Mouse (Mus musculus) liver, embryonic 14.5 days (tissue): ENCODE data around the gene Rnf167. TPM values are rescaled to one million over a fixed set of nuclear protein-coding genes. Genes with fewer than 3 reads are reported as not detected.
A peak's percentile ranks its signal among the peaks of the same experiment; 100 is the strongest.

ENCODE experiments used
- ATAC-seq: fragments of 200-750 bp; cut with Nextera tagmentation; 2 replicates; pipeline ENCODE4 v1.8.0; 2017; ENCODE audit warnings: moderate number of reproducible peaks, mild to moderate bottlenecking, moderate library complexity; ENCODE audit not compliant: insufficient read depth
- DNase-seq, 3 experiments: peaks; one replicate each; pipeline ENCODE4 v3.0.0-alpha.2; 2012 to 2013; ENCODE audit warnings: low read depth in 3 of 3, low spot score in 3 of 3
- H3K27ac ChIP-seq: fragments of 300-500 bp; sonication (generic); 2 replicates; pipeline ENCODE4 v1.5.1; 2014; ENCODE audit warnings: moderate library complexity, mild to moderate bottlenecking, control low read depth, inconsistent platforms
- H3K27me3 ChIP-seq: fragments of 300-500 bp; sonication (generic); 2 replicates; pipeline ENCODE4 v1.6.1; 2014; ENCODE audit warnings: mild to moderate bottlenecking, low read length, moderate library complexity; ENCODE audit not compliant: control insufficient read depth, insufficient read depth
- H3K36me3 ChIP-seq: fragments of 300-500 bp; sonication (generic); replicated peaks from 2 replicates; pipeline ENCODE4 v1.6.1; 2014; ENCODE audit warnings: low read depth; ENCODE audit not compliant: control insufficient read depth, insufficient read depth
- H3K4me1 ChIP-seq, 2 experiments: fragments of 200-500 bp in 1 of 2; fragments of 300-500 bp in 1 of 2; sonication (generic) in 1 of 2; replicated peaks; 2 replicates each; pipeline ENCODE4 v1.6.1; 2012 to 2014; ENCODE audit warnings: antibody characterized with exemption in 1 of 2, inconsistent platforms in 1 of 2, low read length in 1 of 2; ENCODE audit not compliant: control insufficient read depth in 2 of 2, insufficient read depth in 2 of 2
- H3K4me2 ChIP-seq: fragments of 300-500 bp; sonication (generic); 2 replicates; pipeline ENCODE4 v1.6.1; 2014; ENCODE audit warnings: low read depth, mild to moderate bottlenecking, control low read depth, moderate library complexity
- H3K4me3 ChIP-seq, 2 experiments: fragments of 200-500 bp in 1 of 2; fragments of 300-500 bp in 1 of 2; sonication (generic) in 1 of 2; 2 replicates each; pipeline ENCODE4 v1.5.1; 2012 to 2014; ENCODE audit warnings: low read depth in 2 of 2, low read length in 2 of 2, mild to moderate bottlenecking in 2 of 2, control low read depth in 1 of 2, inconsistent platforms in 1 of 2, moderate library complexity in 1 of 2; ENCODE audit not compliant: insufficient read depth in 1 of 2
- H3K9ac ChIP-seq: fragments of 300-500 bp; sonication (generic); replicated peaks from 2 replicates; pipeline ENCODE4 v1.6.1; 2014; ENCODE audit warnings: mild to moderate bottlenecking, control low read depth, moderate library complexity
- H3K9me3 ChIP-seq: fragments of 300-500 bp; sonication (generic); 2 replicates; pipeline ENCODE4 v1.6.1; 2016; ENCODE audit warnings: low read length, mixed read lengths; ENCODE audit not compliant: control insufficient read depth
- CTCF ChIP-seq: IDR thresholded peaks from 2 replicates; pipeline ENCODE4 v1.5.1; 2016; ENCODE audit warnings: antibody characterized with exemption, low read depth, control low read depth
- EP300 ChIP-seq: IDR thresholded peaks from 2 replicates; pipeline ENCODE4 v1.6.1; 2016; ENCODE audit warnings: antibody characterized with exemption, low read depth
- WGBS: fragments of 180-500 bp; shearing (Covaris S2); extraction: QIAGEN DNeasy Blood & Tissue Kit; methylation state at CpG from one replicate; pipeline ENCODE4 v1.1.7; 2014; ENCODE audit not compliant: insufficient replicate concordance; 5-methylcytosine and 5-hydroxymethylcytosine counted together
- polyA plus RNA-seq, 2 experiments: library from polyadenylated mRNA; depleted of rRNA in 1 of 2; stranded (reverse) in 1 of 2; unstranded in 1 of 2; fragments of >200 nt; fragmentation: Nextera tagmentation in 1 of 2; extraction: Ambion mirVana in 1 of 2; gene quantifications; 2 replicates each; pipeline versions ENCODE4 v1.2.1 to v1.2.3; 2012 to 2014

The Rnf167 gene
- polyA plus RNA-seq, 2 experiments: 47.7 to 56.0 TPM

GRCm38 (mm10) chr11:70656964-70657363 is 9.9 kb downstream of the Rnf167 start, which contains the start of gene Eno3:
TSS of gene Eno3 (plus strand) at chr11:70657202.
- Histone ChIP-seq H3K4me1 (peaks cover 23 to 25% of the 10 kb centered on the region in 2 experiments), H3K27ac (peak within 1 kb of the TSS; percentile 91), H3K27me3 (no peaks in the 10 kb centered on the region; the same call in 1 of the 2 replicates), H3K4me3 (peak within 1 kb of the TSS; percentile 21 to 97), H3K36me3 (peaks cover 10% of the 10 kb centered on the region), H3K9me3 (no peaks in the 10 kb centered on the region), H3K4me2 (peak within 1 kb of the TSS; percentile 85), H3K9ac (peak within 1 kb of the TSS; percentile 99)
- DNase-seq (no peak), ATAC-seq (no peak)
- WGBS: 14% methylated on average over 3 of the region's 3 CpGs
- TF ChIP-seq CTCF (no peak), EP300 (no peak)

DNA sequence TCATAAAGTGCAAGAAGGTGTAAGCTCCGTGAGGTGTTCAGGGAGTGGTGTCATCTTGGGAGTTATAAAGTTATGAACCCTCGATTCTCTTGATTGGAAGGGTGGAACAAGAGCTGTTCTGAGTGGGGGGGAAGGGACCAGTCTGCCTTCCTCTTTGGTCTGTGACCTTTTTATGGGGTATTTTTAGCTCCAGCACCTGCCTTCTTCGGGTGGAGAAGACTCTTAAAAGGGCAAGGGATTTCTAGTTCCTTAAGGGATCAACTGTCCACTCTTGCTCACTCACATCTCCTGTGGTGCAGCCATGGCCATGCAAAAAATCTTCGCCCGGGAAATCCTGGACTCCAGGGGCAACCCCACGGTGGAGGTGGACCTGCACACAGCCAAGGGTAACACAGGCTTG is 10.5 kb downstream of the Rnf167 start:
- no peak for ATAC-seq
- H3K27ac ChIP-seq: no peak overlapping the region

GRCm38 (mm10) chr11:70657991-70658390 is 11.0 kb downstream of the Rnf167 start:
- Histone ChIP-seq H3K9me3 (no peaks in the 10 kb centered on the region), H3K4me3 (no peak overlapping the region), H3K4me2 (no peak overlapping the region), H3K4me1 (peaks cover 15 to 20% of the 10 kb centered on the region in 2 experiments), H3K36me3 (peaks cover 2% of the 10 kb centered on the region), H3K9ac (no peak overlapping the region), H3K27me3 (no peaks in the 10 kb centered on the region; the same call in 1 of the 2 replicates), H3K27ac (no peak overlapping the region)
- DNase-seq (no peak), ATAC-seq (no peak)
- WGBS: 73% methylated on average over 9 of the region's 9 CpGs
- no peak for TF ChIP-seq CTCF
- no peak for TF ChIP-seq EP300

More for the DNA sequence above, 10.5 kb downstream of the Rnf167 start:
- Histone ChIP-seq H3K9ac (no peak overlapping the region), H3K9me3 (no peaks in the 10 kb centered on the region), H3K36me3 (peaks cover 4% of the 10 kb centered on the region), H3K27me3 (no peaks in the 10 kb centered on the region; the same call in 1 of the 2 replicates), H3K4me3 (no peak overlapping the region), H3K4me1 (peaks cover 19 to 20% of the 10 kb centered on the region in 2 experiments), H3K4me2 (no peak overlapping the region)
- 50% methylated on average over 6 of the region's 6 CpGs for WGBS
- no peak for DNase-seq
- TF ChIP-seq EP300: no peak

GRCm38 (mm10) chr11:70658521-70658920 is 11.5 kb downstream of the Rnf167 start:
- ATAC-seq (no peak), DNase-seq (no peak)
- TF ChIP-seq CTCF (no peak), EP300 (no peak)
- H3K36me3 ChIP-seq: peaks cover 5% of the 10 kb centered on the region
- no peak overlapping the region for H3K4me2 ChIP-seq
- no peak overlapping the region for H3K27ac ChIP-seq
- H3K27me3 ChIP-seq: no peaks in the 10 kb centered on the region; the same call in 1 of the 2 replicates
- WGBS: 68% methylated on average over 5 of the region's 5 CpGs
- no peak overlapping the region for H3K4me3 ChIP-seq
- peaks cover 15 to 20% of the 10 kb centered on the region in 2 experiments for H3K4me1 ChIP-seq
- no peak overlapping the region for H3K9ac ChIP-seq
- H3K9me3 ChIP-seq: no peaks in the 10 kb centered on the region

DNA sequence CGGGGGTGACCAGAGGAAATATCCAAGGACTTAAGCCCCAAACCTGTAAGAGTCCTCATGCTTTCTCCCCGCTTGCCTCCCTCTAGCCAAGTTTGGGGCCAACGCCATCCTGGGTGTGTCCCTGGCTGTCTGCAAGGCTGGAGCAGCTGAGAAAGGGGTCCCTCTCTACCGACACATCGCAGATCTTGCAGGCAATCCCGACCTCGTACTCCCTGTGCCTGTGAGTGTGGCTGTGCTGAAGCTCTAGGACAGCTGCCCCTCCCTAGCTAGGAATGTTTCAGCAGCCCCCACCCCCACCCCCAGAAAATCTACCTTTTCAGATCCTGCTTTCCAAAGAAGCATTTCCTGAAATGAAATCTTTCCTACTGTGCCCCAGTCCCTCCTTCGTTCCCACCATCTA is 11.9 kb downstream of the Rnf167 start:
- Histone ChIP-seq H3K27ac (no peak overlapping the region), H3K36me3 (peaks cover 5% of the 10 kb centered on the region), H3K4me2 (no peak overlapping the region), H3K4me3 (no peak overlapping the region), H3K4me1 (peaks cover 15 to 20% of the 10 kb centered on the region in 2 experiments), H3K9ac (no peak overlapping the region), H3K27me3 (no peaks in the 10 kb centered on the region; the same call in 1 of the 2 replicates), H3K9me3 (no peaks in the 10 kb centered on the region)
- ATAC-seq (no peak), DNase-seq (no peak)
- TF ChIP-seq EP300 (no peak), CTCF (no peak)
- 59% methylated on average over 8 of the region's 8 CpGs for WGBS
